Mouse (Mus musculus): ENCODE measurements around the gene Foxn2. TPM values are rescaled to one million over a fixed set of nuclear protein-coding genes. Genes with fewer than 3 reads are reported as not detected.
"Not testable (repeated sequence)": the region's sequence is repeated elsewhere in the genome, so short reads cannot be mapped to it uniquely, and the experiment has no call there.

Gene Foxn2
- polyA plus RNA-seq, 1 experiment = 2.6 TPM

- Histone ChIP-seq H3K4me1 (no peaks in the 10 kb centered on the region), H3K4me3 (replicated peaks) (no peak overlapping the region), H3K9me3 (no peaks in the 10 kb centered on the region), H3K36me3 (replicated peaks; ENCODE audit: low read length) (no peaks in the 10 kb centered on the region), H3K27me3 (replicated peaks) (no peaks in the 10 kb centered on the region)
- TF ChIP-seq FLI1 (IDR thresholded peaks at IDR 0.05; ENCODE audit: low read length) (no peak), GATA1 (IDR thresholded peaks at IDR 0.05; ENCODE audit: borderline replicate concordance, low read length) (no peak)
Observed at GRCm38 (mm10) chr17:88413155-88413836, 27.2 kb upstream of the Foxn2 start.

DNA sequence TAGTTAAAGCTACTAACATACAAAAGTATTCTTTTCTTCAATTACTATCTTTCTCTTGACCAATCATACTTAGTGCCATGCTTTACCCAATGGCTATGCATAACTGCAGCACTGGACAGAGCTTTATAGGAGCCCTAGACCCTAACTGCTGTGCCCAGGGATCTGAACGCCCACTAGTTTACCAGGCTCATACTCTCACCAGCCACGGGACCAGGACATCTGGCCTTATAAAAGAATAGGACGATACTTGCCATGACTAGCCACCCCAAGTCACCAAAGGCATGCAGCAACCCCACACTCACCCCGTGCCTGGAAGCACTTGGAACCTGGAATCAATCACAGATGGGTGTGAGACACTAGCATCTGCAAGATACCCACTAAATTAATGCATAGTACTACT, 20.1 kb upstream of the Foxn2 start:
- H3K9me3 ChIP-seq = peaks cover 5% of the 10 kb centered on the region
- H3K36me3 ChIP-seq (replicated peaks; ENCODE audit: low read length) = no peaks in the 10 kb centered on the region
- TF ChIP-seq GATA1 (IDR thresholded peaks at IDR 0.05; ENCODE audit: borderline replicate concordance, low read length) (no peak), FLI1 (IDR thresholded peaks at IDR 0.05; ENCODE audit: low read length) (no peak)
- no peaks in the 10 kb centered on the region for H3K4me1 ChIP-seq
- no peaks in the 10 kb centered on the region for H3K27me3 ChIP-seq (replicated peaks)
- H3K4me3 ChIP-seq (replicated peaks) = no peak overlapping the region

GRCm38 (mm10) chr17:88421246-88421645, 19.3 kb upstream of the Foxn2 start:
- no peaks in the 10 kb centered on the region for H3K36me3 ChIP-seq (replicated peaks; ENCODE audit: low read length)
- H3K9me3 ChIP-seq = peaks cover 5% of the 10 kb centered on the region
- H3K4me3 ChIP-seq (replicated peaks) = no peak overlapping the region
- no peaks in the 10 kb centered on the region for H3K27me3 ChIP-seq (replicated peaks)
- no peaks in the 10 kb centered on the region for H3K4me1 ChIP-seq
- TF ChIP-seq FLI1 (IDR thresholded peaks at IDR 0.05; ENCODE audit: low read length) (no peak), GATA1 (IDR thresholded peaks at IDR 0.05; ENCODE audit: borderline replicate concordance, low read length) (no peak)

GRCm38 (mm10) chr17:88430719-88431118, 9.8 kb upstream of the Foxn2 start:
- peaks cover 6% of the 10 kb centered on the region for H3K27me3 ChIP-seq (replicated peaks)
- TF ChIP-seq GATA1 (IDR thresholded peaks at IDR 0.05; ENCODE audit: borderline replicate concordance, low read length) = no peak
- TF ChIP-seq FLI1 (IDR thresholded peaks at IDR 0.05; ENCODE audit: low read length) = no peak
- H3K36me3 ChIP-seq (replicated peaks; ENCODE audit: low read length) = no peaks in the 10 kb centered on the region
- H3K4me3 ChIP-seq (replicated peaks) = no peak overlapping the region
- peaks cover 17% of the 10 kb centered on the region for H3K9me3 ChIP-seq
- H3K4me1 ChIP-seq = no peaks in the 10 kb centered on the region

- TF ChIP-seq FLI1 (IDR thresholded peaks at IDR 0.05; ENCODE audit: low read length) (no peak), GATA1 (IDR thresholded peaks at IDR 0.05; ENCODE audit: borderline replicate concordance, low read length) (no peak)
- Histone ChIP-seq H3K36me3 (replicated peaks; ENCODE audit: low read length) (no peaks in the 10 kb centered on the region), H3K4me3 (replicated peaks) (no peak overlapping the region), H3K9me3 (peaks cover 17% of the 10 kb centered on the region), H3K4me1 (no peaks in the 10 kb centered on the region), H3K27me3 (replicated peaks) (peaks cover 6% of the 10 kb centered on the region)
Observed at GRCm38 (mm10) chr17:88431486-88431885, 9.0 kb upstream of the Foxn2 start.

GRCm38 (mm10) chr17:88431987-88432386, 8.5 kb upstream of the Foxn2 start:
- H3K4me1 ChIP-seq = no peaks in the 10 kb centered on the region
- H3K9me3 ChIP-seq = peaks cover 17% of the 10 kb centered on the region
- no peak overlapping the region for H3K4me3 ChIP-seq (replicated peaks)
- peaks cover 6% of the 10 kb centered on the region for H3K27me3 ChIP-seq (replicated peaks)
- no peaks in the 10 kb centered on the region for H3K36me3 ChIP-seq (replicated peaks; ENCODE audit: low read length)
- TF ChIP-seq GATA1 (IDR thresholded peaks at IDR 0.05; ENCODE audit: borderline replicate concordance, low read length) = no peak
- no peak for TF ChIP-seq FLI1 (IDR thresholded peaks at IDR 0.05; ENCODE audit: low read length)

GRCm38 (mm10) chr17:88435322-88435721, 5.2 kb upstream of the Foxn2 start:
- Histone ChIP-seq H3K4me1 (peaks cover 5% of the 10 kb centered on the region; the same call in 1 of the 2 replicates), H3K9me3 (peaks cover 18% of the 10 kb centered on the region), H3K27me3 (replicated peaks) (peaks cover 6% of the 10 kb centered on the region), H3K4me3 (replicated peaks) (no peak overlapping the region), H3K36me3 (replicated peaks; ENCODE audit: low read length) (no peaks in the 10 kb centered on the region)
- TF ChIP-seq GATA1 (IDR thresholded peaks at IDR 0.05; ENCODE audit: borderline replicate concordance, low read length) (no peak), FLI1 (IDR thresholded peaks at IDR 0.05; ENCODE audit: low read length) (no peak)

- H3K27me3 ChIP-seq (replicated peaks) = peaks cover 4% of the 10 kb centered on the region
- TF ChIP-seq GATA1 (IDR thresholded peaks at IDR 0.05; ENCODE audit: borderline replicate concordance, low read length) = no peak
- TF ChIP-seq FLI1 (IDR thresholded peaks at IDR 0.05; ENCODE audit: low read length) = no peak
- no peak overlapping the region for H3K4me3 ChIP-seq (replicated peaks)
- peaks cover 18% of the 10 kb centered on the region for H3K9me3 ChIP-seq
- no peaks in the 10 kb centered on the region for H3K36me3 ChIP-seq (replicated peaks; ENCODE audit: low read length)
- H3K4me1 ChIP-seq = peaks cover 5% of the 10 kb centered on the region; the same call in 1 of the 2 replicates
Observed at GRCm38 (mm10) chr17:88436284-88436683, 4.2 kb upstream of the Foxn2 start.

DNA sequence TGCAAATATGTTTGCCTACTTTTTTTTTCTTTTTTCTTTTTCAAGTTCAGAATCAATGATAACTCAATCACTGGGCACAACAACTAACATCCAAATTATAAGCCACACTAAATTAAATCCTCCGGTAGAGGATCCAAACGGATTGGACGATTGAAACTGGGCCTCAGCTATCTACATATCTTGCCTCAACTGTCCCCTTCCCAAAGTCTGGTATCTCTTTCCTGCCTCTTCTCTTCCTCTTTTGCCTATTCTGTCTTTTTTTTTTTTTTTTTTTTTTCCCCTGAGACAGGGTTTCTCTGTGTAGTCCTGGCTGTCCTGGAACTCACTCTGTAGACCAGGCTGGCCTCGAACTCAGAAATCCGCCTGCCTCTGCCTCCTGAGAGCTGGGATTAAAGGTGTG, 3.8 kb upstream of the Foxn2 start:
- H3K4me1 ChIP-seq; H3K27me3 ChIP-seq (replicated peaks); H3K4me3 ChIP-seq (replicated peaks); H3K36me3 ChIP-seq (replicated peaks; ENCODE audit: low read length): not testable (repeated sequence)
- peaks cover 16% of the 10 kb centered on the region for H3K9me3 ChIP-seq

DNA sequence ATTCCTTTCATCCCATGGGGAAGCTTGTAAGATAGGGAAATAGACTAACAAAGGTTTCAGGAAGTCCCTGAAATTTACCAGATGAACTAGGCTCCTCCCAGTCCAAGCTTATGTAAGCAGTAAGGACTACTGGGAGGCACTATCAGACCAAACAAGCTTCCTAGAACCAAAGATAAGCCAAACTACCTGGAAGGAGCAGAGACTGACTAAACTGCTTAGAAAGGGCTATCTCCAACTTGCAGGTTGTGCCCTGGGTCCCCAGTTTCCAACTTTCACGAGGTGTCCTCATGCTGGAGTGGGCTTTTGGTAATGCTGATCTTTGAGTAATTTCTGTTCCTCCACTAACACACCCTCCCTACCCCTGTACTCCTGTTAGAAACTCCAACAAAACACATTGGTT, 3.1 kb upstream of the Foxn2 start:
- peaks cover 5% of the 10 kb centered on the region; the same call in 1 of the 2 replicates for H3K4me1 ChIP-seq
- peaks cover 11% of the 10 kb centered on the region for H3K9me3 ChIP-seq
- H3K4me3 ChIP-seq (replicated peaks) = no peak overlapping the region
- no peak for TF ChIP-seq GATA1 (IDR thresholded peaks at IDR 0.05; ENCODE audit: borderline replicate concordance, low read length)
- no peak for TF ChIP-seq FLI1 (IDR thresholded peaks at IDR 0.05; ENCODE audit: low read length)
- peaks cover 4% of the 10 kb centered on the region for H3K27me3 ChIP-seq (replicated peaks)
- H3K36me3 ChIP-seq (replicated peaks; ENCODE audit: low read length) = no peaks in the 10 kb centered on the region

Measured in megakaryocyte, embryonic 14.5 days (primary cell).